Mouse (Mus musculus): ENCODE results near the gene Pmepa1.
A peak's percentile ranks its signal among the peaks of the same experiment; 100 is the strongest.

Gene Pmepa1

GRCm38 (mm10) chr2:173284771-173285170, 8.4 kb upstream of the Pmepa1 start:
- H3K27me3 ChIP-seq (ENCODE audit: insufficient read depth, low read length): no peaks in the 10 kb centered on the region
- no peaks in the 10 kb centered on the region for H3K9me3 ChIP-seq (ENCODE audit: low read length)
- H3K36me3 ChIP-seq (ENCODE audit: insufficient read depth, low read length): peaks cover 45% of the 10 kb centered on the region
- peak overlapping the region; percentile 43 for H3K4me3 ChIP-seq (replicated peaks; ENCODE audit: low read length)
- H3K4me1 ChIP-seq (replicated peaks; ENCODE audit: low read depth, low read length): peaks cover 97% of the 10 kb centered on the region
- no peak for TF ChIP-seq NANOG (IDR thresholded peaks at IDR 0.05; ENCODE audit: borderline replicate concordance, low read length)
- TF ChIP-seq POU5F1 (IDR thresholded peaks at IDR 0.05; ENCODE audit: borderline replicate concordance, low read length): no peak
- no peak for TF ChIP-seq CTCF (conservative IDR thresholded peaks at IDR 0.05; ENCODE audit: low read length)

DNA sequence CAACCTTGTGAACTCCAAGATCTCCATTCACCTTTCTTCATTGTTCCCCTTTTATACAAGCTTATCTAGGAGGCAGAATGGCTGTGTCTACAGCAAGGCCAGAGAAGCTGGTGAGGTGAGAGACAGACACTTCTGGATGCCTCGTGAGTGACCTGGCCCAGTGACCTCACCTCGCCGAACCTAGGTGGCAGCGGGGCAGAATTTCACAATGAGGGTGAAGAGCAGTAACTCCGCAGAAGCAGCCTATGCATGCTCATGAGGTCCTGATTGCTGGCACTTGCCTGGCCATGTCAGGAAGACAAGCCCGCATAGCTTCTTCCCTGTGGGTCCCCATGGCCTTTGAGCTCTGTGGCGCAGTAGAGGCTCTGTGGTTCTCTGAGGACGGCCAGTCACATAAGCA, 5.9 kb upstream of the Pmepa1 start:
- H3K4me1 ChIP-seq (replicated peaks; ENCODE audit: low read depth, low read length): peaks cover 100% of the 10 kb centered on the region
- H3K4me3 ChIP-seq (replicated peaks; ENCODE audit: low read length): 0 out of 2 replicates have a peak overlapping the region, but pooled peaks have one; percentile 35
- no peaks in the 10 kb centered on the region for H3K9me3 ChIP-seq (ENCODE audit: low read length)
- H3K27me3 ChIP-seq (ENCODE audit: insufficient read depth, low read length): no peaks in the 10 kb centered on the region
- no peak for TF ChIP-seq NANOG (IDR thresholded peaks at IDR 0.05; ENCODE audit: borderline replicate concordance, low read length)
- TF ChIP-seq CTCF (conservative IDR thresholded peaks at IDR 0.05; ENCODE audit: low read length): no peak
- TF ChIP-seq POU5F1 (IDR thresholded peaks at IDR 0.05; ENCODE audit: borderline replicate concordance, low read length): no peak
- H3K36me3 ChIP-seq (ENCODE audit: insufficient read depth, low read length): peaks cover 22% of the 10 kb centered on the region; the same call in 1 of the 2 replicates

GRCm38 (mm10) chr2:173281021-173281937, 4.9 kb upstream of the Pmepa1 start:
- H3K4me1 ChIP-seq (replicated peaks; ENCODE audit: low read depth, low read length): peaks cover 95% of the 10 kb centered on the region
- TF ChIP-seq NANOG (IDR thresholded peaks at IDR 0.05; ENCODE audit: borderline replicate concordance, low read length): no peak
- TF ChIP-seq CTCF (conservative IDR thresholded peaks at IDR 0.05; ENCODE audit: low read length): no peak
- no peak for TF ChIP-seq POU5F1 (IDR thresholded peaks at IDR 0.05; ENCODE audit: borderline replicate concordance, low read length)
- no peaks in the 10 kb centered on the region for H3K27me3 ChIP-seq (ENCODE audit: insufficient read depth, low read length)
- no peaks in the 10 kb centered on the region for H3K9me3 ChIP-seq (ENCODE audit: low read length)
- peaks cover 14% of the 10 kb centered on the region; the same call in 1 of the 2 replicates for H3K36me3 ChIP-seq (ENCODE audit: insufficient read depth, low read length)
- peak overlapping the region; percentile 35; the same call in 1 of the 2 replicates for H3K4me3 ChIP-seq (replicated peaks; ENCODE audit: low read length)

DNA sequence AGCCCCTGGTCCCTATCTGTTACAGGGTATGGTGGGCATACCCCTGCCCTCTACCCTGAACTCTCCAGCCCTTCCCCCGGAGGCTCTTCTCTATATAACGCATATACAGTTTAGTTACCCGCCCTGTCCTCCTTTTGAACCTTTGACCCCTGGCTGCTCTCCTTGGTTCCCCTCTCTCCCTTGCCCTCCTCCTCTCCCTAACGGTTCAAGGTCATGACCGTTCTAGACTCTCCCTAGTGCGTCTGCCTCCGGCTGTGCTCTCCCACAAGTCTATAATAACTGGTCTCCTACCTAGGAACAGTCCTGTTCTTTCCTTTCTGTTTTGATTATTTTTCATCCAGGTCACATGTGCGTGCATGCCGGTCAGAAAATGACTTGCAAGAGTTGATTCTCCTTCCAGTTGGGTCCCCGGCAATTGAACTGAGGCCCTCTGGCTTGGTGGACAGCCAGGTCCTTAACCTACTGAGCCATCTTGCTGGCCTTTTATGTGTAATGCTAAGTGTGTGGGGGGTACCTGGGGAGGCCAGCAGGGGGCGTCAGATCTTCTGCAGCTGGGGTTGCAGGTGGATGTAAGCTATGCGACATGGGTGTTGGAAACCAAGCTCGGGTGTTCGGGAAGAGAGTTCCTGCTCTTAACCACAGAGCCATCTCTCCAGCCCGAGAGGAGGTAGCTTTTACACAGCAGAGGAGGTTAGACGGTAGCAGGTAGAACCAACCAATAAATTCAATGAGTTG, 2.7 kb upstream of the Pmepa1 start:
- TF ChIP-seq CTCF (conservative IDR thresholded peaks at IDR 0.05; ENCODE audit: low read length): peak; percentile 83
- TF ChIP-seq NANOG (IDR thresholded peaks at IDR 0.05; ENCODE audit: borderline replicate concordance, low read length): no peak
- Histone ChIP-seq H3K36me3 (ENCODE audit: insufficient read depth, low read length) (peaks cover 14% of the 10 kb centered on the region; the same call in 1 of the 2 replicates), H3K4me3 (replicated peaks; ENCODE audit: low read length) (peak overlapping the region; percentile 86; the same call in 1 of the 2 replicates), H3K27me3 (ENCODE audit: insufficient read depth, low read length) (peaks cover 14% of the 10 kb centered on the region), H3K9me3 (ENCODE audit: low read length) (no peaks in the 10 kb centered on the region), H3K4me1 (replicated peaks; ENCODE audit: low read depth, low read length) (peaks cover 86% of the 10 kb centered on the region)

- peaks cover 11% of the 10 kb centered on the region for H3K36me3 ChIP-seq (ENCODE audit: insufficient read depth, low read length)
- H3K4me3 ChIP-seq (replicated peaks; ENCODE audit: low read length): peak overlapping the region; percentile 86
- H3K27me3 ChIP-seq (ENCODE audit: insufficient read depth, low read length): peaks cover 23% of the 10 kb centered on the region
- peaks cover 84% of the 10 kb centered on the region for H3K4me1 ChIP-seq (replicated peaks; ENCODE audit: low read depth, low read length)
- H3K9me3 ChIP-seq (ENCODE audit: low read length): no peaks in the 10 kb centered on the region
- no peak for TF ChIP-seq POU5F1 (IDR thresholded peaks at IDR 0.05; ENCODE audit: borderline replicate concordance, low read length)
- no peak for TF ChIP-seq CTCF (conservative IDR thresholded peaks at IDR 0.05; ENCODE audit: low read length)
- TF ChIP-seq NANOG (IDR thresholded peaks at IDR 0.05; ENCODE audit: borderline replicate concordance, low read length): no peak
Observed at GRCm38 (mm10) chr2:173276859-173277258, 526 bp upstream of the Pmepa1 start.

- TF ChIP-seq CTCF (conservative IDR thresholded peaks at IDR 0.05; ENCODE audit: low read length) (no peak), NANOG (IDR thresholded peaks at IDR 0.05; ENCODE audit: borderline replicate concordance, low read length) (no peak), POU5F1 (IDR thresholded peaks at IDR 0.05; ENCODE audit: borderline replicate concordance, low read length) (no peak)
Observed at GRCm38 (mm10) chr2:173275343-173276201, 761 bp downstream of the Pmepa1 start.

GRCm38 (mm10) chr2:173274428-173275342, 1.6 kb downstream of the Pmepa1 start:
- no peak for TF ChIP-seq CTCF (conservative IDR thresholded peaks at IDR 0.05; ENCODE audit: low read length)
- TF ChIP-seq POU5F1 (IDR thresholded peaks at IDR 0.05; ENCODE audit: borderline replicate concordance, low read length): no peak
- no peak for TF ChIP-seq NANOG (IDR thresholded peaks at IDR 0.05; ENCODE audit: borderline replicate concordance, low read length)
- Histone ChIP-seq H3K4me1 (replicated peaks; ENCODE audit: low read depth, low read length) (peaks cover 84% of the 10 kb centered on the region), H3K27me3 (ENCODE audit: insufficient read depth, low read length) (peaks cover 23% of the 10 kb centered on the region), H3K36me3 (ENCODE audit: insufficient read depth, low read length) (peaks cover 25% of the 10 kb centered on the region), H3K9me3 (ENCODE audit: low read length) (no peaks in the 10 kb centered on the region), H3K4me3 (replicated peaks; ENCODE audit: low read length) (peak overlapping the region; percentile 86)

More at GRCm38 (mm10) chr2:173275343-173276201, 761 bp downstream of the Pmepa1 start:
- Histone ChIP-seq H3K36me3 (ENCODE audit: insufficient read depth, low read length) (peaks cover 18% of the 10 kb centered on the region), H3K4me1 (replicated peaks; ENCODE audit: low read depth, low read length) (peaks cover 84% of the 10 kb centered on the region), H3K9me3 (ENCODE audit: low read length) (no peaks in the 10 kb centered on the region), H3K27me3 (ENCODE audit: insufficient read depth, low read length) (peaks cover 23% of the 10 kb centered on the region), H3K4me3 (replicated peaks; ENCODE audit: low read length) (peak overlapping the region; percentile 86)

Data from E14TG2a.4 (cell line).